Mouse (Mus musculus) heart, adult 2 months (tissue): ENCODE data around the gene Gm5475. TPM values are rescaled to one million over a fixed set of nuclear protein-coding genes. Genes with fewer than 3 reads are reported as not detected.

Experiments used
- DNase-seq, 2 experiments: peaks; one replicate each; pipeline ENCODE4 v3.0.0; 2021
- H3K27ac ChIP-seq: fragments of 200-600 bp; 2 replicates; pipeline ENCODE4 v1.8.1; 2022
- H3K27me3 ChIP-seq: fragments of 200-500 bp; 2 replicates; pipeline ENCODE4 v1.6.1; 2012; ENCODE audit warnings: mild to moderate bottlenecking, low read length, inconsistent platforms, mixed read lengths; ENCODE audit not compliant: control insufficient read depth, insufficient read depth
- H3K36me3 ChIP-seq: fragments of 200-500 bp; 2 replicates; pipeline ENCODE4 v1.6.1; 2012; ENCODE audit warnings: low read length, inconsistent platforms; ENCODE audit not compliant: control insufficient read depth, insufficient read depth
- H3K4me1 ChIP-seq: fragments of 200-500 bp; 2 replicates; pipeline ENCODE4 v1.6.1; 2011; ENCODE audit warnings: low read length; ENCODE audit not compliant: control insufficient read depth, insufficient read depth
- H3K4me3 ChIP-seq: fragments of 200-600 bp; 2 replicates; pipeline ENCODE4 v1.8.1; 2022
- H3K79me2 ChIP-seq: fragments of 200-500 bp; replicated peaks from 2 replicates; pipeline ENCODE4 v1.6.1; 2012; ENCODE audit warnings: mild to moderate bottlenecking, inconsistent platforms, low read length, moderate library complexity, mixed read lengths; ENCODE audit not compliant: control insufficient read depth, insufficient read depth
- H3K9ac ChIP-seq: fragments of 200-500 bp; 2 replicates; pipeline ENCODE4 v1.6.1; 2012; ENCODE audit warnings: low read depth, mild to moderate bottlenecking, control low read depth, inconsistent platforms, low read length, mixed read lengths
- CTCF ChIP-seq: fragments of 200-600 bp; IDR thresholded peaks from 2 replicates; pipeline ENCODE4 v1.8.1; 2022; ENCODE audit warnings: antibody characterized with exemption, mild to moderate bottlenecking, moderate library complexity
- EP300 ChIP-seq: fragments of 200-500 bp; IDR thresholded peaks from 2 replicates; pipeline ENCODE4 v1.6.1; 2011; ENCODE audit warnings: low read depth, low read length, control low read depth; ENCODE audit not compliant: insufficient read depth
- POLR2A ChIP-seq: fragments of 200-500 bp; IDR thresholded peaks from 2 replicates; pipeline ENCODE4 v1.6.1; 2011; ENCODE audit warnings: mild to moderate bottlenecking, low read depth, low read length, control low read depth; ENCODE audit not compliant: insufficient read depth
- WGBS: fragments of 180-500 bp; shearing (Covaris S2); methylation state at CpG from one replicate; pipeline ENCODE4 v1.1.7; 2018; 5-methylcytosine and 5-hydroxymethylcytosine counted together
- intact Hi-C: fragments of 180-260 bp; cut with DNase I; formaldehyde crosslinking; loops from one replicate; pipeline ENCODE4 v1.15.1; 2025
- polyA plus RNA-seq: library from polyadenylated mRNA; depleted of rRNA; stranded (reverse); fragments of >200 nt; gene quantifications from 2 replicates; pipeline ENCODE4 v1.2.3, GENCODE M21; 2012
- total RNA-seq, 2 experiments: library from RNA; stranded (reverse); gene quantifications; 2 replicates each; pipeline ENCODE4 v1.2.3; 2021

Gene Gm5475
- total and polyA plus RNA-seq, 3 experiments = not detected

DNA sequence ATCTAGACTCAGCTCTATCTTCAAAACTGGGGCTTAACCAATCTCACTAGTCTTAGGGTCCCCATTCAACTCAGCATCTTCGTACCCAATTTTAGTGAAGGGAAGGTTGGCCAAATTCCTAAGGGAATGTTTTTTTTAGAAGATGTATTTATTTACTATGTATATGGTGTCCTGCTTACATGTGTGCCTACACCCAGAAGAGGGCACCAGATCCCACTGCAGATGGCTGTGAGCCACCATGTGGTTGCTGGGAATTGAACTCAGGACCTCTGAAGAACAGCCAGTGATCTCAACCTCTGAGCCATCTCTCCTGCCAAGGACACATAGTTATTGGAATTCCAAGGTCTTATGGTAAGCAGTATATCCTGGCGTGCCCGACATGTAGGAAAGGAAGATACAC, 26.4 kb upstream of the Gm5475 start:
- Histone ChIP-seq H3K27me3 (no peaks in the 10 kb centered on the region), H3K4me1 (no peaks in the 10 kb centered on the region), H3K9ac (no peak overlapping the region), H3K36me3 (no peaks in the 10 kb centered on the region), H3K27ac (no peak overlapping the region), H3K79me2 (no peaks in the 10 kb centered on the region), H3K4me3 (no peak overlapping the region)
- intact Hi-C loops = no loop called here
- no peak for DNase-seq
- WGBS = 97% methylated on average over 3 of the region's 3 CpGs
- TF ChIP-seq POLR2A (no peak), CTCF (peak; percentile 30; the same call in 1 of the 2 replicates), EP300 (no peak)

DNA sequence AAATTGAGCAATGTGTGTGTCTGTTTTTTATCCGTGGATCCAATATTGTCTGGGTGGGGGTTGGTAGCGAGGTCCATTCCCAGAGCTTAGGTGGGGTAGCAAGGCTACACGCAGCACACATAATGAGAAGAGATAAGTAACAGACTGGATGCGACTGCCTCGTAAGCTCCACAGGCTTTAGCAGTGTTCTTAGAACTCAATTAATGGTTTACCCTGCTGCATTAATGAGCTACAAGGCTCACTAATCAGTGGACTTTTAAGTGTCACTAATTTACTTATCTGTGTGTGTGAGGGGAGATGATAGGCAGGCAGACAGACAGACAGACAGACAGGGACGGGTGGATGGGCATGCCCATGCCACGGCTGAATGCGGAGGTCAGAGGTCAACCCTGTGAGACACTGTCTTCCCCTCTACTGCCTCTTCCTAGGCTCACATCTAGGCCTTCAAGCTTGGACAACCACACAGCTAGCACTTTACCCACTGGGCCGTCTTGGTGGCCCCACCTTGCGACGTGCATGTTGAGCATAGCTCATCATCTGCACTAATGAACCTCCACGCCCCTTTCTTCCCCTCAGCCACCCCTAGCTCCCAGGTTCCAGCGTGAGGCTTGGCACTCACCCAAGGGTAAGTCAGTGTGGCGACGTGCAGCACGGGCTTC, 21.2 kb upstream of the Gm5475 start:
- Histone ChIP-seq H3K4me1 (0 out of 2 replicates have a peak, but pooled peaks cover under 1% of the 10 kb centered on the region), H3K79me2 (no peaks in the 10 kb centered on the region), H3K4me3 (no peak overlapping the region), H3K36me3 (no peaks in the 10 kb centered on the region), H3K9ac (no peak overlapping the region), H3K27ac (no peak overlapping the region), H3K27me3 (no peaks in the 10 kb centered on the region)
- intact Hi-C loops = no loop called here
- TF ChIP-seq CTCF = no peak
- TF ChIP-seq POLR2A = no peak
- TF ChIP-seq EP300 = no peak
- no peak for DNase-seq
- WGBS = 88% methylated on average over 16 of the region's 16 CpGs

DNA sequence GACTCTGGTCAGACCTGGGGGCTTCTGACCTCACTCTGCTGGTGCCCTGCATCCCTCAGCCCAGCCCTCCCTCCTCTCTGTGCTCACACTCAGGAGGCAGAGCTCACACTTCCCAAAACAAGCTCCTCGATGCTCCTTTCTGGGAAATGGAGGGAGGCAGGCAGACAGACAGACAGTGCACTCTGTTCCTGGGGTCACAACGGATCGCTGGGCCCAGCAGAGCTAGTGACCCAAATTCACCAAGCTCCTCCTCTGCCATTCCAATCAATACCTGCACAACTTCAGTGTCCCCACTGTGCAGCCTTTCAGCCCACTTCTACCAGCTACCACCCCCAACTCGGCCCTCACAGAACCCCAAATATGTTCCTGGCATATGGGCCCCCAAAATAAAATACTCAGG, 20.1 kb upstream of the Gm5475 start:
- DNase-seq = no peak
- Histone ChIP-seq H3K4me1 (0 out of 2 replicates have a peak, but pooled peaks cover 3% of the 10 kb centered on the region), H3K9ac (no peak overlapping the region), H3K4me3 (no peak overlapping the region), H3K27me3 (no peaks in the 10 kb centered on the region), H3K79me2 (no peaks in the 10 kb centered on the region), H3K36me3 (no peaks in the 10 kb centered on the region), H3K27ac (no peak overlapping the region)
- TF ChIP-seq POLR2A (no peak), CTCF (no peak), EP300 (no peak)
- intact Hi-C loops = no loop called here
- 88% methylated on average over 4 of the region's 4 CpGs for WGBS

DNA sequence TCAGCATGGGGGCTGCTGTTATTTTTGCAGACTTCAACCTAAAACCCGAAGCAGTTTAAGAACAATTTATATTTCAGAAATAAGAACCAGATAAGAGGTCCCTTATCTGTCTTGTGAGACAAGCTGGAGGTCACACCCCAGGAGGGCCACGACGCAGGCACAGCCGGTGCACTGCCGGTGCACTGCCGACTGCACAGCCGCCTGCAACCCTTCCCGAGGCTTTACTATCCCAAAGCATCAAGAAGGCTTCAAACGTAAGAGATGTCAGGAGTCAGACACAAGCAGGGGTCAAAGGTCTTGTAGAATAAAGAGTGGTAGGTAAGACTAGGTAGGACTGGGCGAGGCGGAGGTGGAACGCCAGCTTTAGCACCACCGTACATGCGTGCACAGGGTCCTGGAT, 19.6 kb upstream of the Gm5475 start:
- Histone ChIP-seq H3K27me3 (no peaks in the 10 kb centered on the region), H3K36me3 (no peaks in the 10 kb centered on the region), H3K79me2 (no peaks in the 10 kb centered on the region), H3K4me3 (no peak overlapping the region), H3K4me1 (0 out of 2 replicates have a peak, but pooled peaks cover 3% of the 10 kb centered on the region), H3K27ac (no peak overlapping the region), H3K9ac (no peak overlapping the region)
- no peak for DNase-seq
- no peak for TF ChIP-seq EP300
- no peak for TF ChIP-seq CTCF
- TF ChIP-seq POLR2A = no peak
- 87% methylated on average over 14 of the region's 14 CpGs for WGBS
- intact Hi-C loops = no loop called here

DNA sequence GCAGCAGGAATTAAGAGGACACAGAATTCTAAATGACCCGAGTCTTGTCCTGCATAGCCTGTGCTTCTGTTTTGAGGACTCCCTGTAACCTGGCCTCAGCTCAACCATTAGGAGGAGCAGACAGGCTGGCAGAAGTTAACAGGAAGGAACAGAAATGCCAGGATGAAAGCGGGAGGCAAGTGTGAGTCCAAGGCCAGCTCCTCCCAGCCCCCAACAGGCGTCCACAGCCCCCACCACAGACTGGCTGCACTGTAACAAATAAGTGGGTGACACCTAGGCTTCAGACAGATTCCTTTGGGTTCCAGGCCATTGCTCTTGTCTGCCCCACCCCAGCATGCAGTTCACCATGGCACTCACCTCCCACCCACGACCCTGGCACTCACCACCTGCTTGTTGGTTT, 19.1 kb upstream of the Gm5475 start:
- H3K27ac ChIP-seq = no peak overlapping the region
- DNase-seq = no peak
- H3K36me3 ChIP-seq = no peaks in the 10 kb centered on the region
- no peaks in the 10 kb centered on the region for H3K27me3 ChIP-seq
- no peaks in the 10 kb centered on the region for H3K79me2 ChIP-seq
- TF ChIP-seq EP300 = no peak
- no peak for TF ChIP-seq CTCF
- TF ChIP-seq POLR2A = no peak
- 87% methylated on average over 4 of the region's 4 CpGs for WGBS
- 0 out of 2 replicates have a peak, but pooled peaks cover 3% of the 10 kb centered on the region for H3K4me1 ChIP-seq
- intact Hi-C loops = no loop called here
- H3K4me3 ChIP-seq = no peak overlapping the region
- no peak overlapping the region for H3K9ac ChIP-seq

DNA sequence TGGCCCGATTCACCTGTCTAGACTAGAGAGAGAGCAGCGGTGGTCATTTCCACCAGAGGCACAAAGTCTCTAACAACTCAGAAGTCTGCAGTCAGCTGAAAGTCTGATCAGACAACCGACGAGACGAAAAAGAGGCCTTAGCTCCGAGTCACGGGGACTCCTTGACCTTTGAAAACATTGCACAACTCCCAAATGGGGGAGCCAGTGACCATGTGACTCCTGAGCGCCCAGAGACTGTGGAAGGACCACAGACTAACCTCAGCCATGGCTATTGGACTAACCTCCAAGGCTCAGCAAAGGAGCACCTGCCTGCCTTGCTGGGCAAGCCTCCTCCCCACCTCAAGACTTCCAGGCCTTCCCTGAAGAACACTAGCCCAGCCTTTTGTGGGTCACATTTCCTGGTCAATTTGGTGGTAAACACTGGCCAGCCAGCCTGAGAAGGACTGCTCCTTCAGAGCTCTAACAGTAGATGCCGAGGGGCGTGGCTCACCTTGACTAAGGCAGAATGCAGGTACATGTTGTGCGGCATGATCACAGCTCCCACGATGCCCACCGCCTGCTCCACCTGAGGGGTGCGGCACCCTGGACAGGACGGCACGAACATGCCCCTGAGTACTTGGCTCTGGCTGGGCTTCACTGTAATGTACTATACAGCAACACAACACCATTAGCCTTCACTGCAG, 18.5 kb upstream of the Gm5475 start:
- no peak for DNase-seq
- Histone ChIP-seq H3K79me2 (no peaks in the 10 kb centered on the region), H3K36me3 (no peaks in the 10 kb centered on the region), H3K4me1 (0 out of 2 replicates have a peak, but pooled peaks cover 3% of the 10 kb centered on the region), H3K27ac (no peak overlapping the region), H3K4me3 (no peak overlapping the region), H3K9ac (no peak overlapping the region), H3K27me3 (no peaks in the 10 kb centered on the region)
- WGBS = 91% methylated on average over 16 of the region's 16 CpGs
- intact Hi-C loops = no loop called here
- no peak for TF ChIP-seq EP300
- no peak for TF ChIP-seq CTCF
- TF ChIP-seq POLR2A = no peak
